Mouse (Mus musculus) forebrain, embryonic 15.5 days (tissue): Measurements from ENCODE around the gene Pex7. TPM values are rescaled to one million over a fixed set of nuclear protein-coding genes. Genes with fewer than 3 reads are reported as not detected.

Source experiments
- ATAC-seq: fragments of 200-750 bp; cut with Nextera tagmentation; replicated peaks from 2 replicates; pipeline ENCODE4 v1.8.0; 2017; ENCODE audit warnings: mild to moderate bottlenecking, moderate TSS enrichment, moderate library complexity
- H3K27ac ChIP-seq: fragments of 300-500 bp; sonication (generic); replicated peaks from 2 replicates; pipeline ENCODE4 v1.5.1; 2015; ENCODE audit warnings: mild to moderate bottlenecking, inconsistent platforms
- H3K27me3 ChIP-seq: fragments of 300-500 bp; sonication (generic); 2 replicates; pipeline ENCODE4 v1.6.1; 2015; ENCODE audit warnings: inconsistent platforms
- H3K36me3 ChIP-seq: fragments of 300-500 bp; sonication (generic); 2 replicates; pipeline ENCODE4 v1.6.1; 2015; ENCODE audit warnings: mild to moderate bottlenecking, inconsistent platforms
- H3K4me1 ChIP-seq: fragments of 300-500 bp; sonication (generic); 2 replicates; pipeline ENCODE4 v1.6.1; 2015; ENCODE audit warnings: inconsistent platforms
- H3K4me2 ChIP-seq: fragments of 300-500 bp; sonication (generic); replicated peaks from 2 replicates; pipeline ENCODE4 v1.6.1; 2015; ENCODE audit warnings: mild to moderate bottlenecking, inconsistent platforms
- H3K4me3 ChIP-seq: fragments of 300-500 bp; sonication (generic); 2 replicates; pipeline ENCODE4 v1.5.1; 2015; ENCODE audit warnings: mild to moderate bottlenecking, inconsistent platforms
- H3K9ac ChIP-seq: fragments of 300-500 bp; sonication (generic); replicated peaks from 2 replicates; pipeline ENCODE4 v1.6.1; 2015; ENCODE audit warnings: mild to moderate bottlenecking, inconsistent platforms
- H3K9me3 ChIP-seq: fragments of 300-500 bp; sonication (generic); 2 replicates; pipeline ENCODE4 v1.6.1; 2016; ENCODE audit warnings: inconsistent platforms
- WGBS: fragments of 180-500 bp; shearing (Covaris S2); methylation state at CpG from one replicate; pipeline ENCODE4 v1.1.7; 2015; ENCODE audit warnings: mixed read lengths; 5-methylcytosine and 5-hydroxymethylcytosine counted together
- polyA plus RNA-seq: library from polyadenylated mRNA; unstranded; fragments of >200 nt; fragmentation: Nextera tagmentation; extraction: Ambion mirVana; gene quantifications from 2 replicates; pipeline ENCODE4 v1.2.1, GENCODE M21; 2015

Pex7 gene
- polyA plus RNA-seq, 1 experiment from 2014 or later: 27.7 TPM

GRCm38 (mm10) chr10:19853609-19854008 lies 53.9 kb downstream of the Pex7 start:
- peaks cover 48% of the 10 kb centered on the region for H3K27me3 ChIP-seq

GRCm38 (mm10) chr10:19852776-19853175 lies 54.7 kb downstream of the Pex7 start:
- H3K9me3 ChIP-seq: no peaks in the 10 kb centered on the region
- WGBS: 33% methylated on average over 6 of the region's 6 CpGs
- ATAC-seq: no peak
- no peak overlapping the region for H3K4me2 ChIP-seq
- peaks cover 32% of the 10 kb centered on the region for H3K4me1 ChIP-seq
- H3K27me3 ChIP-seq: peaks cover 53% of the 10 kb centered on the region
- H3K36me3 ChIP-seq: no peaks in the 10 kb centered on the region
- no peak overlapping the region for H3K27ac ChIP-seq
- H3K9ac ChIP-seq: no peak overlapping the region
- no peak overlapping the region for H3K4me3 ChIP-seq

More at GRCm38 (mm10) chr10:19853609-19854008, 53.9 kb downstream of the Pex7 start:
- no peak overlapping the region for H3K27ac ChIP-seq
- H3K9ac ChIP-seq: no peak overlapping the region
- no peaks in the 10 kb centered on the region for H3K9me3 ChIP-seq
- H3K4me2 ChIP-seq: no peak overlapping the region
- WGBS: 64% methylated on average over 2 of the region's 2 CpGs
- no peaks in the 10 kb centered on the region for H3K36me3 ChIP-seq
- H3K4me1 ChIP-seq: peaks cover 32% of the 10 kb centered on the region
- no peak for ATAC-seq
- H3K4me3 ChIP-seq: no peak overlapping the region

- WGBS: under 1% methylated on average over 72 of the region's 72 CpGs
- Histone ChIP-seq H3K36me3 (no peaks in the 10 kb centered on the region), H3K9me3 (no peaks in the 10 kb centered on the region), H3K27me3 (peaks cover 56% of the 10 kb centered on the region), H3K9ac (peak within 1 kb of the TSS; percentile 52), H3K4me3 (peak within 1 kb of the TSS; percentile 61), H3K4me1 (peaks cover 32% of the 10 kb centered on the region), H3K4me2 (peak within 1 kb of the TSS; percentile 100), H3K27ac (no peak within 1 kb of the TSS)
- peak; percentile 67 for ATAC-seq
Measured at GRCm38 (mm10) chr10:19850998-19851691, 56.3 kb downstream of the Pex7 start, which contains the start of gene Slc35d3. TSS of gene Slc35d3 (minus strand) at chr10:19851459.

GRCm38 (mm10) chr10:19850544-19850997 lies 56.9 kb downstream of the Pex7 start:
- peaks cover 32% of the 10 kb centered on the region for H3K4me1 ChIP-seq
- H3K4me2 ChIP-seq: peak overlapping the region; percentile 100
- peak; percentile 63 for ATAC-seq
- H3K9ac ChIP-seq: peak overlapping the region; percentile 52
- H3K27me3 ChIP-seq: peaks cover 60% of the 10 kb centered on the region
- H3K9me3 ChIP-seq: no peaks in the 10 kb centered on the region
- no peaks in the 10 kb centered on the region for H3K36me3 ChIP-seq
- WGBS: 0% methylated on average over 36 of the region's 36 CpGs
- H3K4me3 ChIP-seq: peak overlapping the region; percentile 61
- no peak overlapping the region for H3K27ac ChIP-seq

- Histone ChIP-seq H3K4me3 (peak overlapping the region; percentile 61), H3K4me2 (peak overlapping the region; percentile 100), H3K27ac (no peak overlapping the region), H3K9me3 (no peaks in the 10 kb centered on the region), H3K27me3 (peaks cover 62% of the 10 kb centered on the region), H3K36me3 (no peaks in the 10 kb centered on the region), H3K4me1 (peaks cover 32% of the 10 kb centered on the region), H3K9ac (peak overlapping the region; percentile 52)
- peak; percentile 46; the same call in 1 of the 2 replicates for ATAC-seq
- WGBS: 2% methylated on average over 32 of the region's 32 CpGs
Measured at GRCm38 (mm10) chr10:19849771-19850365, 57.6 kb downstream of the Pex7 start.

GRCm38 (mm10) chr10:19848928-19849770 lies 58.3 kb downstream of the Pex7 start:
- Histone ChIP-seq H3K36me3 (no peaks in the 10 kb centered on the region), H3K9me3 (no peaks in the 10 kb centered on the region), H3K4me3 (peak overlapping the region; percentile 61), H3K27me3 (peaks cover 63% of the 10 kb centered on the region), H3K4me2 (peak overlapping the region; percentile 100), H3K4me1 (peaks cover 32% of the 10 kb centered on the region), H3K9ac (peak overlapping the region; percentile 52; the same call in 1 of the 2 replicates), H3K27ac (no peak overlapping the region)
- no peak for ATAC-seq
- 7% methylated on average over 44 of the region's 44 CpGs for WGBS

GRCm38 (mm10) chr10:19839836-19840235 lies 67.7 kb downstream of the Pex7 start:
- Histone ChIP-seq H3K27ac (no peak overlapping the region), H3K27me3 (0 out of 2 replicates have a peak, but pooled peaks cover under 1% of the 10 kb centered on the region), H3K4me3 (no peak overlapping the region), H3K4me2 (no peak overlapping the region), H3K9ac (no peak overlapping the region), H3K36me3 (no peaks in the 10 kb centered on the region), H3K9me3 (no peaks in the 10 kb centered on the region), H3K4me1 (peaks cover 8% of the 10 kb centered on the region)
- no peak for ATAC-seq
- 91% methylated on average over 5 of the region's 5 CpGs for WGBS

- Histone ChIP-seq H3K4me1 (peaks cover 8% of the 10 kb centered on the region), H3K9ac (no peak overlapping the region), H3K4me3 (no peak overlapping the region), H3K27me3 (no peaks in the 10 kb centered on the region), H3K4me2 (no peak overlapping the region), H3K9me3 (no peaks in the 10 kb centered on the region), H3K27ac (no peak overlapping the region), H3K36me3 (no peaks in the 10 kb centered on the region)
- 33% methylated on average over 8 of the region's 8 CpGs for WGBS
- ATAC-seq: peak; percentile 64
Measured at GRCm38 (mm10) chr10:19835887-19836710, 71.4 kb downstream of the Pex7 start.

- Histone ChIP-seq H3K4me1 (peaks cover 8% of the 10 kb centered on the region), H3K4me3 (no peak overlapping the region), H3K4me2 (no peak overlapping the region), H3K27me3 (no peaks in the 10 kb centered on the region), H3K9me3 (no peaks in the 10 kb centered on the region), H3K27ac (no peak overlapping the region), H3K9ac (no peak overlapping the region), H3K36me3 (no peaks in the 10 kb centered on the region)
- 92% methylated on average over 6 of the region's 6 CpGs for WGBS
- no peak for ATAC-seq
Measured at GRCm38 (mm10) chr10:19834222-19834621, 73.3 kb downstream of the Pex7 start.

GRCm38 (mm10) chr10:19831072-19831849 lies 76.2 kb downstream of the Pex7 start:
- Histone ChIP-seq H3K4me2 (no peak overlapping the region), H3K9me3 (no peaks in the 10 kb centered on the region), H3K27ac (no peak overlapping the region), H3K36me3 (no peaks in the 10 kb centered on the region), H3K27me3 (no peaks in the 10 kb centered on the region), H3K9ac (no peak overlapping the region), H3K4me1 (peaks cover 6% of the 10 kb centered on the region), H3K4me3 (no peak overlapping the region)
- 87% methylated on average over 5 of the region's 5 CpGs for WGBS
- ATAC-seq: no peak

- Histone ChIP-seq H3K36me3 (no peaks in the 10 kb centered on the region), H3K27ac (no peak overlapping the region), H3K4me2 (no peak overlapping the region), H3K27me3 (no peaks in the 10 kb centered on the region), H3K4me3 (no peak overlapping the region), H3K9me3 (no peaks in the 10 kb centered on the region), H3K4me1 (0 out of 2 replicates have a peak, but pooled peaks cover 7% of the 10 kb centered on the region), H3K9ac (no peak overlapping the region)
- no peak for ATAC-seq
- 69% methylated on average over 3 of the region's 3 CpGs for WGBS
Measured at GRCm38 (mm10) chr10:19820986-19821385, 86.5 kb downstream of the Pex7 start.
